Mouse (Mus musculus) MN1 (cell line): Measurements from ENCODE around the gene Hesx1.
"Not testable (repeated sequence)": the region's sequence is repeated elsewhere in the genome, so short reads cannot be mapped to it uniquely, and the experiment has no call there.

Source experiments
- DNase-seq: peaks from one replicate; pipeline ENCODE4 v3.0.0-alpha.2; 2016; ENCODE audit warnings: low spot score

The Hesx1 gene

DNA sequence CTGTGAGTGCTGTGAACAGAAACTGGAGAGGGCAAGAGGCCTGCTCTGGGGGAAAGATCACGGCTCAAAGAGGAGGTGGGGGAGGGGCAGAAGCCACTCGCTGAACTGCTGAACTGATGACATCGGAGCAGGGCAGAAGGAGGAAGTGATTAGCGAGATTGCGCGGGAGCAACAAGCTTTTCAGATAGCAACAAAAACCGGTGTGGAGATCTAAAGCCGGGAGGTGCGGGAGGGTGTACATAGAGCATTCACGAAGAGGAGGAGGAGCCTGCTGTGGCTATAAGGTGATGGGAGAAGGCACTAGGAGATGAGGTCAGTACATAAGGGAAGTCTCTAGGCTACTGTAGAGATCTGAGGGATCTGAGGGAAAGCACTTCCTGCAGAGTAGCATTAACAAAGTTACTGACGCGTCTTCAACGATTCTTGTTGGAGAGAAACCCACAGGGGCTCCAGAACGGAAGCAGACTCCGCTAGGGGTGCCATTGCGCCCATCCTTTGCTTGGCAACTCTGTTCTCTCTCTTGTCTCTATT is at the start of gene Hesx1:
Hesx1 (plus strand) TSS at position 206 of the 531 bp plus-strand sequence.
- DNase-seq: peak; percentile 71

DNA sequence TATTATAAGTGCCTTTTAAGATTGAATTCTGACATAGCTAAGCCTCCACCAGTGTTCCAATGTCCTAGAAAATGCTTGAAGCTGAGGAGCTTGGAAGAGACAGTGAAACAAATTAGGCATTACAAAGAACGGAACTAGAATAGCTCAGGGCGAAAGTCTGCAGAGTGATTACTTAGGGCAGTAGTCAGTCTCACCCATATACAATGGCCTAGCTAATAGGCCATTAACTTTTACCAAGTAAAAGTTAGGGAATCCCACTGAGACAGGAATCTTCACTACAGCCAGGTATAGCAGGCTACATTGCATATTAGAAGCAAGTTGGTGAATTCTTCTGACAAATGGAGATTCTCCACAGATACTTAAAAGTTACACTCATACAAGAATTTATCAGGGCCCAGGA is 38.1 kb upstream of the Hesx1 start:
- DNase-seq: not testable (repeated sequence)

DNA sequence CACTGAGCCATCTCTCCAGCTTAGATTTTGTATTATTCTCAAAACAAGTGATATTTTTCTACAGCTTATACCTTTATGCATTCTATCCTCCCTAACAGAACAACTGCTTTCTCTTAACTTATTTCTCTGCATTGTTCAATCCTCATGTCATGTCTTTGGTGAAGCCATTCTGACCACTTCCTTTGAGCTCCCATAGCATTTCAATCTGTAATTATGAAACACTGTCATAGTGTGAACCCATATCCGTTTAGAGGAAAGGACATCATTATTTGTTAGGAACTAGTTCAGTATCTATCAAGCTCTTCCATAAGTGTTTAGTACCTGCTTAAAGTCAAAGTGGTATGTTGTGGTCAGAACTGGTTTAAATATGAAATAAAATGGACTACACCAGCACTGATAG is 33.7 kb upstream of the Hesx1 start:
- DNase-seq: no peak

DNA sequence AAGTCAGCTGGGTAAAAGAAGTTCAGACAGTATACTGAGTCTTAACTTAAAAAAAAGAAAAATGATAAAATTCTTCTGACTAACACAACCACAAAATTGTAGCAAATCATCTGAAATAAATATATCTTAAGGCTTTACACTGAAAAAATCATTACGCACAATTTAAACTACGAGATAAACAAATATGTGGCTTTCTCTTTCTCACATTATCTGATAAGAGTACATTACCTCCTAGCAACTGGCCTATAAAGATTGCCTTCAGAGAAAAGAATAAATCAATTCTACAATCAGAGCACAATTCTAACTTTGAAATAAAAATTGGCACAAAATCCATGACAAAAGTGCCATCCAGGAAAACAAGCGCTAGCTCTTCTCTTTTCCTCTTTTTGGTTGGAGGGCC is 25.1 kb upstream of the Hesx1 start:
- no peak for DNase-seq

DNA sequence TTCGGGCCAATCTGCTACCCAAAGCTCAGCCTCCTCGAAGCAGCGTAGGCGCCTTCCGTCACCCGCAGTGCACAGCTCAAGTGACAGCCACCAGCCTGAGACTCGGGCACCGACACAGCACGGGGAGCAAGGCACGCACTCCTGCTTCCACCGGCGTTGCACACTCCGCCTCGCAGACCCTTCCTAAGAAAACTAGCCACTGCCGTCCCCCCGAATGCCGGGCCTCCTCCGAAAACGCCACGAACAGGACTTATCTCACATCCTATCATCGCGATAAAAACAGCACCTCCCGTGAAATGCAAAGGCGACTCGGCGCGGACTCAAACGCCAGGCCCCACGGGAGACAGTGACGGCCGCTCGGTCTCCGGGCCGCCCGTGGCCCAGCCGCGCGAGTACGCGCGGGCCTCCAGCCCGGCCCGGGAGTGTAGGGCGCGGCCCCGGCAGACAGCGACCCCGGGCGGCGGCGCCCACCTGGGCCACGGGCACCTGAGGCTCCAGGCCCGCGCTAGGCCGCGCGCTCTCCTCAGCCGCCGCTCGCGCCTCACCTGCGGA is 24.3 kb upstream of the Hesx1 start:
- DNase-seq: peak; percentile 84

DNA sequence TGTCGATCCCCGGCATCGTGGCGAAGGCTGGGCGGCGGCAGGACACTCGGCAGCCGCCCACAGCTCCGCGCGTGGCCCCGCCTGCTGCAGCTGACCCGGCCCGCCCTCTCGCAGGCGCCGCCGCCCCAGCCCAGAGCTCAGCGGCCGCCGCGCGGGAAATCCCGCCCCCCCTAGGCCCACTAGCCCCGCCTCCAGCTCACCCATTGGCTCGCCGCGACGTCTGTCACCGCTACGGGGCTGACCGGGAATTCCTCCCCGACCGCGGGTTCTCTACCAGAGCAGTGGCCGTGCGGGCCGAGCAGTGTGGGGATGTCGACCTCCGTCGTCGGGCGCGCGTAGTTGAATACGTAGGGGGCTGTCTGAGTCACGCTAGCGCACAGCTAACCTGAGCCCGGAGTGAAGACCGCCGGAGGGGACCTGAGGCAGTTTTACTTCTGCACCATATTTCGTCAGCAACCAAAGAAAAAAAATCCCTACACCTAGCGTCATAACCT is 23.7 kb upstream of the Hesx1 start:
- DNase-seq: peak; percentile 95

DNA sequence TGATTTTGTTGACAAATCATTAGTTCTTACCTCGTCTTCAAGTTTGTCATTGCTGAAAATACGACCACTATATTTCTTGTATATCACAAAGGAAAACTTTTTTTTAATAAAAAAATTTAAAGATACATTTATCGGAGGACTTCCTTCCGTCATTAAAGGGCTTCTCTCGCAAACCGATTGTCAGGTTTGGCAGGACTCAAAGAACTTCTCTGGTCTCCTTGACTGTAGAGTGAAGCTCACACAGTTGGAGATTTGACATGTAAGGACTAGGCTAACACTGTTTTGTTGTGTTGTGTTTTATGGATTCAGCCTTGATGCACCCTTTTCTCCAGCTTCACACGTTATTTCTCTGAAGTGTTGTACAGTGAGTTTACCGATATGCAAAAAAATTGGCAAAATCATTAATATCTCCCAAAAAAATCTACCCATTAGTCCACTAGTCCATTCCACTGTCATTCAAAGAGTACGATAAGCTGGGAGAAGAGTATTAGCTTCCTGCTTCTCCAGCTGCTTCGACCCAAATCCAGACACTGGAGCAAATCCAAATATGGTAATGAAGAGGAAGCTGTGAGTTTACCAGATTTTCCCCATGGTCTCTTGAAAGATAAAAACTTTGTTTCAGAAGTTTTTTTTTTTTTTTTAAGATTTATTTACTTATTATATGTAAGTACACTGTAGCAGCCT is 23.0 kb upstream of the Hesx1 start, which contains the start of gene Appl1:
Appl1 (minus strand) TSS at position 127 of the 684 bp plus-strand sequence.
- peak; percentile 20 for DNase-seq

DNA sequence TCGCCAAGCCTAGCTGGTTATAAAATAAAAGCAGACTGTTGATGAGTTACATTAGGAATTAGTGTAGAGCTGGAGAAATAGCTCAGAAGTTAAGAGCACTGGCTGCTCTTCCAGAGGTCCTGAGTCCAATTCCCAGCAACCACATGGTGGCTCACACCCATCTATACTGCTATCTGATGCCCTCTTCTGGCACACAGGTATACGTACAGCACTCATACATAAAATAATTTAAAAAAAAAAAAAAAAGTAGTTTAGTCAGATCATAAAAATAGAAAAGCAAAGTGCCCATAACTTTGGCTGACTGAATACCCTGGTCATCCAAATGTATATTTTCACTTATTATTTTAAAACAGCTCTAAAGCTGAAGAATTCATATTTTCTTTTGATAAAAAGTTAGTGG is 21.1 kb upstream of the Hesx1 start:
- DNase-seq: peak; percentile 24

DNA sequence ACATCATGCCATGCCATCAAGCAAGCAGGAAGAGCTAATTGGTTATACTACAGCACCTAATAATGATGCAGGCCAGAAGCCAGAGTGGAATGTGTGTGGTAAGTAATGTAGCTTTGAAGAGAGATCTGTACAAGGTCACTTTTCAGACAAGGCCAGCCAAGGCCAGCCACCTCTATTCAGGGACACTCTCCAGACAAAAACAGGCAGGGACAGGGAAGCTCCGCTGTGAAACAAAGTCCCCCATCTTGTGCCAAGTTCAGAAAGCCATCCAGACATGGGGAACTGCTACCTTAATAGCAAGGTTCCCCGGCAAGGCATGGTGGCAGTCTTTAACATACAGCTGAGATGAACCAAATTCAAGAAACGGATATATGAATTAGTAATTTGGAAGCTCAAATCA is 18.7 kb upstream of the Hesx1 start:
- DNase-seq: no peak

DNA sequence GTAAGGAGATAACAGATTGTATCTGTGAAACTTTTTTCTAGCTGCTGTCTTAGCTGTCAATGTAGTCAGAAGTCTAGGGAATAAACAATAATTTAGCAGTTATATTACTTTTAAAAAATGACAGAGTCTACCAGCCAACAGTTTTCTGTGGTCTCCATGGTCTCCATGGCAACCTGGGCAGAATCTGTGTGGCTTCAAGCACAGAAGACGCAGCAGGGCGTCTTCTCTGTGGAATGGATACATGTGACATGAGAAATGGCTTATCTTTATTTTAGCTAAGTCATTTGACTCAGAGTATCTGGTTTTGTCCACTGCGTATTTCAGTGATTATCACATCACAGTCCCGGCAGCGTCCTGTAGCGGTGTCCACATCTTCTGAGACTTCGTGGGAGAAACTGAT is 18.0 kb upstream of the Hesx1 start:
- no peak for DNase-seq

DNA sequence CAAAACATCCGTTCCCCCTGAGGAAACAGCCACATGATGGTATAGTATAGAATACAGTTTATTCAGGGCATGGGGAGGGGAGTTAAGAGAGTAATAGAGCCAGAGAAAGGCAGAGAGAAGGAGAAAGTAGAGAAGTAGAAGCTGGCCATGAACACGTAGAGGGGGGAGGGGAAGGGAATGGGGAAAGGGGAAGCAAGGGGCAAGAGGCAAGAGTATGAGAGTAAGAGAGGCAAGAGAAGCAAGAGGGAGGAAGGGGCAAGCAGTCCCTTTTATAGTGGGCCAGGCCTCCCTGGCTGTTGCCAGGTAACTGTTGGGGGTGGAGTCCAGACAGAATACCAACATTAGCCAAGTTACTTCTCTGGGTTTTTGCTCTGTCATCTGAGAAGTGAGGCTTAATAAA is 16.7 kb upstream of the Hesx1 start:
- DNase-seq: no peak

DNA sequence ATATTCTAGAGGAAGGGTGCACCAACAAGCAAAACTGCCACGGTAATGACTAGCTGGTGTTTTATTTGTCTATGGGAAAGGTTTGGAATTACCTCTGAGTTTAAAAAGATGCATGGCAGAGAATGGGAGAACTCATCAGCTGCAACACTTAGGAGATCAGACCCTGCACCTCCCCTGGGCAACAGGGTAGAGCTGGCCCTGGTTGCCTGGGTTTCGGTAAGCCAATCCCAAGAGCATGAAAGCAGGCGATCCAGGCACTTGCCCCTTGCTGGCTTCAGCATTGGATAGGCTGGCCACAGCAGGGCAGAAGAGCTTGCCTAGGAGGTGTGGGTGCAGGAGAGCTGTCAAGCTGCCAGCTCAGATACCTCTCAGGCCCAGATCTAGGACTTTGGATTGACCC is 14.4 kb upstream of the Hesx1 start:
- DNase-seq: no peak

DNA sequence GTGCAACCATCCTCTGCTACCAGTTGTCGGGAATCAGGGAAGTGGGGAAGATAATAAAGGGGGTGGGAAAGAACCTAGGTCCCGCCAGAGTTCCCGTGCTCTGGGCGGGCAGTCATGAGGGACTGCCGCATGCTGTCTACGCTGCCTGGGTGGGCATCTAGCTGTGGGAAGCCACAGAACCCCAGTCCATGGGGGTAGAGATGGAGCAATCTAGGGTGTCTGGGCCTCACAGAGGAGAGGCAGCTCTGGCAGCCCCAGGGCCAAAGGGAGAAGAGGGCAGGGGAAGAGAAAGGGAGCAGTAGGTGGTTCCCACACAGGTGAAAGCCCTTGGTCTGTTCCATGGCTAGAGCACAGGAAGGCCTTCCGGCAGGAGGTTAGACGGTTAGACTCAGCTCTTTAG is 13.2 kb upstream of the Hesx1 start:
- no peak for DNase-seq

DNA sequence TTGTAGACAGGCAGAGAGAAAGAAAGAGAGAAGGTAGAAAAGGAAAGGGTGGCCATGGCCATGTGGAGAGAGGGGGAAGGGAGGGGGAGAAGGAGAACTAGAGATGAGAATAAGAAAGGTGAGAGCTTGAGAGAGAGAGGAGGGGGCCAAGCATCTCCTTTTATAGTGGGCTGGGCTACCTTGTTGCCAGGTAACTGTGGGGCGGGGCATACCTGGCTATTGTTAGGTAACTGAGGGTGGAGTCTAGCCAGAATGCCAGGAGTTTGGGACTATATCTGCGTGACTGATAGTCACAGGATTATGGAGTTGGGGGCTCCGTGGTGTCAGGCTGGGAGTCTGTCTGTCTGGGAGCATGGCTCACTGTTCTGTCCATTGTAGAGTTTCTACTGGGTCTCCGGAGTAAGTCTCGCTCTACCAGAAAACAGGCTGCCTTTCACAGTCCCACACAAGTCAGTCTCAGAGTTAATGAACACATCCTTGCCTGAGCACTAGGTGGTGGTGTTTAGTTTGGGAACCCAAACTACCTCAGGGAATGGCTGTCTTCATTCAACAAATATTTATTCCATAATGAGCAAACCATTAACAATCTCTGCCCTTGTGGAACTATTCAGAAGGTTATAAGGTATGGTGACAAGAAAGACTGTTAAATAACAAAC is 12.6 kb upstream of the Hesx1 start:
- DNase-seq: no peak

DNA sequence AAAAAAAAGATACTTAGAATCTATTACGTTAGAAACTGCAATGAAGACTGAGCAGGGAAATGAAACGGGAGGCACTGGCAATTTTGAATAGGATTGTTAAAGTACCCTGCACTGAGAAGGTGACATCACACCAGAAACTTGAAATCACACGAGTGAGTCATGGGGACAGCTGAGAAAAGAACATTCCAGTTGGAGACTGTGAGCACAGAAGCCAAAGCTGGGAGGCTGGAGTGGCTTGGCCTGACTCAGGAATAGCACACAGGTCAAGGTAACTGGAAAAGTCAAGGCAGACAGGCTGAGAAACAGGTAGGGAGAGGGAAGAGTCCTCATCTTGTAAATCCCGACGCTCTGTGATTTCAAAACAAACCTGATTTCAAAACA is 12.1 kb upstream of the Hesx1 start:
- no peak for DNase-seq

DNA sequence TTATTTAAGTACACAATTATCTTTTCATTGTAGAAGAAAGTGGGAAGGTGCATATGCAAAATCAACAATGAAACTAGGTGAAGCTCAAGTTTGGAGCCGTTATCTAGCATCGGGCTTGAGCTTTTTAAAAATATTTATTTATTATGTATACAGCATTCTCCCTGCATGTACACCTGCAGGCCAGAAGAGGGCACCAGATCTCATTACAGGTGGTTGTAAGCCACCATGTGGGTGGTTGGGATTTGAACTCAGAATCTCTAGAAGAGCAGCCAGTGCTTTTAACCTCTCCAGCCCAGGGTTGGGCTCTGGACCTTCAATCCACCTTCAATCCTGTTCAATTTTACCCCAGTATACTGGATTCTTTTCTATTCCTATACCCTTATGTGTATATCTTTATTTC is 5.5 kb upstream of the Hesx1 start:
- DNase-seq: no peak

DNA sequence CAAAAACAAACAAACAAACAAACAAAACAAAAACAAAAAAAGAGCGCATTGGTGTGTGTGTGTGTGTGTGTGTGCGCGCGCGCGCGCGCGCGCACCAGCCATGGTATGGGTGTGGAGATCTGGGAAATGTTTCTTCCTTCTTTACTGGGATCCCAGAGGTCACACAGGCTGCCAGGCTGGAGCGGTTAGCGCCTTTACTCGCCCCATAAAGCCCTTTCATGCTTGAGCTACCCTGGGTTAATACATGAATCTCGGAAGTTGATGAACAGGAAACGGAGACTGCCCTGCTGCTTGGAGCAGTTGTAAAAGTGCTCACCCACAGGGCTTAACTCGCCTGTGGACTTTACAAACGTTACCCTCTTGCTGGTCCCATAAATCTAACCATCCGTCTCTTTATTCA is 2.6 kb upstream of the Hesx1 start:
- DNase-seq: no peak

DNA sequence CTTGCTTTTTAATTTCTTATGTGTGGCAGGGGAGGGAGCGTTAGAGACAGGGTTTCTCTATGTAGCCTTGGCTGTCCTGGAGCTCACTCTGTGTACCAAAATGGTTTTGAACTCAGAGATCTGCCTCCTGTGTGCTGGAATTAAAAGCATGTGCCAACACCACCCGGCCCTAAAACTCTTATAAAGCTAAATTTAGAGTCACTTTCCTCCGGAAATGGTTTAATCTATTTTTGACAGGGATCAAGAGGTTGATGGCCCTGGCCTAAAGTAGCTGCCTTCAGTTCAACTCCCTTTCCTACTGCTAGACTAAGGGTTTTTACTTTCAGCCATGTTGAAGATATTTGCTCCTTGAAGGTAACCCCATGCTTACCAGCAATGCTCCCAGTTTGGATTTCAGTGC is 789 bp upstream of the Hesx1 start:
- DNase-seq: no peak

DNA sequence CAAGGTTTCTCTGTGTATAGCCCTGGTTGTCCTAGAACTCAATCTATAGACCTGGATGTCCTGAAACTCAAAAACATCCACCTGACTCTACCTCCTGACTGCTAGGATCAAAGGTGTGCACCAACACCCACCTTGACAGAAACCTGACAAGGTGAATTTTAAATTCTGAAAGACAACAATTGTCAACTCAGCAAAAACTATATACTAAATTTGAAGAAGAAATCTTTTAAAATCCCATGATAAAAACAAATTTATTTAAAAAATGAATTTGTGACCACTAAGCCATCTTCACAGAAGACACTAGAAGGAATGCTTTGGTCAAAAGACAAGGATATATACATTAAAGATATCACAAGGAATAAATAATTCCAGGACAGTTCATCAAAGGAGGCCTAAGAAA is 2.0 kb downstream of the Hesx1 start:
- no peak for DNase-seq

DNA sequence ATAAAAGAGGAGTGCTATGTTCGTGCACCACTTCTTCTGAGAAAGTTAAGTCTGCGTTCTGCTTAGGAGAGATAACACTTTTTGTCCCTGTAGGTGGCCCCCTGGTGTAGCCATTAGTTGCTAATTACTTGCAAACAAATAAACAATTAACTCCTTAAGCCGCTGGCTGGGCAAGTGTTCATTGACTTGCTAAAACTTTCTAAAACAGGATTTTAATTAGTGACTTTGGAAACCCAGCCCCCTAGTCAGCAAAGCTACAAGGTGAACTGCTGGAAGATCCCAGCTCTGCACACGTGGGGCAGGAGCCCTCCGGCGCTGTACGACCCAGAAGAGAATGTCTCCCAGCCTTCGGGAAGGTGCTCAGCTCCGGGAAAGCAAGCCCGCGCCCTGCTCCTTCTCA is 6.2 kb downstream of the Hesx1 start:
- no peak for DNase-seq

DNA sequence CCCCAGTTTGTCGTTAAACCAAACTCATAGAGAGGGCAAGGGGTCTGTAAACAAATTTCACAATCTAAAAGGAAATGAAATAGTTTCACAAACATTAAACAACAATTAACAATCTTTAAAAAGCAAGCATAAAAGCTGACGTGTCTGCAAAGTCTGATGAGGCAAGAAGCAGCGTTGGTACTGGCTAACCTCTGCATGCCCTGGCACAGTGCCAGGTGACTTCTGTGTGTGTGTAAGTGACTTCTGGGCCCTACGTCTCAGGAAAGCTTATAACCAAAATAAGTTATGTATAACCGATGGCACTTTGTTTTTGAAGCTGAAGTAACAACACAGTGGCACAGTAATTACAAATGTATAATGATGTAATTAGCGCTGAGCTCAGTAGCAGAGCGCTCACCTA is 10.7 kb downstream of the Hesx1 start:
- DNase-seq: no peak

DNA sequence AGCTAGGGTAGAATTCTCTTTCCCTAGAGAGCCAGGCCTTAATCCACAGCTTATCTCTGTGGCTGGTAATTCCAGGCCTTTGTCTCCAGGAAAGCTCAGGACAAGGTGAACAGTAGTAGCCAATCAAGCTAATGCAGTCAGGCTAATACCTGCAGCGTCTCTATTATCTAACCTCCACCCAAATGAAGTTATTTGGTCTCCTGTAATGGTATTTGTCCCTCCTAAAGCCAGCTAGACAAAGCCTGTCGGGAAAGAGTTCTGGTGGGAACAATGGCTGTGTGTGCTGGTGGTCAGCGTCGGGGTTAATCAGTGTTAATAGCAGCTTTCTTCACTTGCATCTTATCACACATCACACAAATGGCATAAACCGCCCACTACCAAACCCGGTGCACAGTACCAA is 11.7 kb downstream of the Hesx1 start:
- DNase-seq: no peak

DNA sequence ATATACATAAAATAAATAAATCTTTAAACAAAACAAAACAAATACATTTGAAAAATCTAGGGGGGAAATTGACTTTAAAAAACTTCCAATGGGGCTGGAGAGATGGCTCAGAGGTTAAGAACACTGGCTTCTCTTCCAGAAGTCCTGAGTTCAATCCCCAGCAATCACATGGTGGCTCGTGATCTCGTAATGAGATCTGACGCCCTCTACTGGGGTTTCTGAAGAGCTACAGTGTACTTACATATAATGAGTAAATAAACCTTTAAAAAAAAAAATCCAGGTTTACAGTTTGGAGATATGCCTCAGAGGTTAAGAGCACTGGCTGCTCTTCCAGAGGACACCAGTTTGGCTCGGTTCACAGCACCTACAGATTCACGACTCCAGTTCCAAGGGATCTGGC is 17.3 kb downstream of the Hesx1 start:
- no peak for DNase-seq
